Mouse (Mus musculus) thymus, adult 2 months (tissue): Measurements from ENCODE around the gene Ppt2. TPM values are rescaled to one million over a fixed set of nuclear protein-coding genes. Genes with fewer than 3 reads are reported as not detected.

Experiments used
- DNase-seq: peaks from one replicate; pipeline ENCODE4 v3.0.0; 2021
- H3K27ac ChIP-seq: fragments of 200-500 bp; 2 replicates; pipeline ENCODE4 v1.5.1; 2012; ENCODE audit warnings: low read length, control low read depth; ENCODE audit not compliant: control insufficient read depth, insufficient read depth
- H3K27me3 ChIP-seq: fragments of 200-500 bp; 2 replicates; pipeline ENCODE4 v1.6.1; 2012; ENCODE audit warnings: mild to moderate bottlenecking, low read length, moderate library complexity, mixed read lengths; ENCODE audit not compliant: control insufficient read depth, insufficient read depth
- H3K36me3 ChIP-seq: fragments of 200-500 bp; 2 replicates; pipeline ENCODE4 v1.6.1; 2012; ENCODE audit warnings: mild to moderate bottlenecking, low read length, moderate library complexity; ENCODE audit not compliant: control insufficient read depth, insufficient read depth
- H3K4me1 ChIP-seq: fragments of 200-500 bp; replicated peaks from 2 replicates; pipeline ENCODE4 v1.6.1; 2012; ENCODE audit warnings: low read length; ENCODE audit not compliant: control insufficient read depth, insufficient read depth
- H3K4me3 ChIP-seq: fragments of 200-500 bp; 2 replicates; pipeline ENCODE4 v1.5.1; 2012; ENCODE audit warnings: mild to moderate bottlenecking, low read length, control low read depth, moderate library complexity; ENCODE audit not compliant: control insufficient read depth, insufficient read depth
- CTCF ChIP-seq: fragments of 200-500 bp; IDR thresholded peaks from 2 replicates; pipeline ENCODE4 v1.5.1; 2012; ENCODE audit warnings: mild to moderate bottlenecking, control low read depth, low read length, moderate library complexity, borderline replicate concordance; ENCODE audit not compliant: control insufficient read depth, poor library complexity, insufficient read depth; ENCODE audit errors: extremely low read depth
- POLR2A ChIP-seq: fragments of 200-500 bp; IDR thresholded peaks from 2 replicates; pipeline ENCODE4 v1.6.1; 2012; ENCODE audit warnings: mild to moderate bottlenecking, low read length, control low read depth, moderate library complexity; ENCODE audit not compliant: control insufficient read depth, poor library complexity, insufficient read depth; ENCODE audit errors: extremely low read depth
- WGBS: fragments of 180-500 bp; shearing (Covaris S2); methylation state at CpG from one replicate; pipeline ENCODE4 v1.1.7; 2018; 5-methylcytosine and 5-hydroxymethylcytosine counted together
- polyA plus RNA-seq: library from polyadenylated mRNA; depleted of rRNA; stranded (reverse); fragments of >200 nt; gene quantifications from 2 replicates; pipeline ENCODE4 v1.2.3, GENCODE M21; 2012

Gene Ppt2
- polyA plus RNA-seq, 1 experiment = 120 TPM

DNA sequence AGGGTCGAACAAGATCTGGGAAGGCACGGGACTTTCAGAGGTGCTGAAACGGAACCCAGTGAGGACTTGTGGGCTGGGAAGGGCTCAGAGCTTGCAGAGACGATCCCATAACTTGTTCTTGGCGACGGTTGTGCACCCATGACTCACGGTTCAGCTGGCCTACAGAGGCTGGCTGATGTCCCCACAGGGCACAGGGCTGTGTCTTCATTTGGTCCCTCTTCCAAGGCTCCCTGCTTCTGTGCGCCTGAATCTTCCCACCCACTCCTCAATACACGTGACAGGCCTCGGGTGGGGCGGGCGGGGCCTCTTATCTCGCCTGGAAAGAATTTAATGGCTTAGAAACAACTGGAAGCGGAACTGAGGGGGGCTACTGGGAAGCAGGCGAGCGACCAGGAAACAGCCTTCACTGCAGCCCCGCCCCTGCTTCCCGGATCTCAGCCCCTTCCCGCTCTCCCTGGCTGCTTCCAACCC is 32.8 kb upstream of the Ppt2 start:
- no peak for TF ChIP-seq POLR2A
- no peak for TF ChIP-seq CTCF
- no peaks in the 10 kb centered on the region for H3K4me1 ChIP-seq
- no peaks in the 10 kb centered on the region for H3K36me3 ChIP-seq
- DNase-seq = no peak
- WGBS = 11% methylated on average over 19 of the region's 19 CpGs
- no peak overlapping the region for H3K4me3 ChIP-seq
- H3K27ac ChIP-seq = no peak overlapping the region
- H3K27me3 ChIP-seq = peaks cover 4% of the 10 kb centered on the region; the same call in 1 of the 2 replicates

DNA sequence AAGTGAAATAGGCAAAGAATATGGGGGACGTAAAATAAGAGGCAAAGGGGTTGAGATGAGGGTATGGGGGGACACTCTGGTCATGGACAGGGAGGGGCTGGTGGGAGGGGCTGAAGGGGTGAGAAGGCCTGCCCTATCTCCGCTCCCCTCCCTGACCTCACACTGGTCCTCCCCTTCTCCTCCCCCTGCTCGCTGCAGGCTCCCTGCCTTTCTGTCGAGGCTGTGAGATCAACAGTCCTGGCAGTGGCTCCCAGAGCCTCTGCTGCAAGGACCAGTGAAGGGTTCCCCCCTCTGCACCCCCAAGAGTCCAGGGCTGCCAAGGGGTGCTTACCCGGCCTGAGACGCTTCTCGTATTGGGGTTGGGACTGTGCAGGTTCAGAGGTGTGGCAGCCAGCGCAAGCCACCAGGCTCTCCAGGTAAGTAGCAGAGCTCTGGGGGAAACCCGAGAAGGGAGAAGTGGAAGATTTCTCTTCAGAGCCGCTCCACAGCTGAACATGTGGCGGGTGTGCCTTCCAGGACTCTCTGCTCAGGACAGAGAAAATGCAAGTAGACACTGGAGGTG is 32.0 kb upstream of the Ppt2 start:
- WGBS = 37% methylated on average over 11 of the region's 11 CpGs
- DNase-seq = no peak
- H3K27ac ChIP-seq = no peak overlapping the region
- TF ChIP-seq CTCF (no peak), POLR2A (no peak)
- H3K4me1 ChIP-seq = no peaks in the 10 kb centered on the region
- no peak overlapping the region for H3K4me3 ChIP-seq
- H3K27me3 ChIP-seq = peaks cover 4% of the 10 kb centered on the region; the same call in 1 of the 2 replicates
- no peaks in the 10 kb centered on the region for H3K36me3 ChIP-seq

DNA sequence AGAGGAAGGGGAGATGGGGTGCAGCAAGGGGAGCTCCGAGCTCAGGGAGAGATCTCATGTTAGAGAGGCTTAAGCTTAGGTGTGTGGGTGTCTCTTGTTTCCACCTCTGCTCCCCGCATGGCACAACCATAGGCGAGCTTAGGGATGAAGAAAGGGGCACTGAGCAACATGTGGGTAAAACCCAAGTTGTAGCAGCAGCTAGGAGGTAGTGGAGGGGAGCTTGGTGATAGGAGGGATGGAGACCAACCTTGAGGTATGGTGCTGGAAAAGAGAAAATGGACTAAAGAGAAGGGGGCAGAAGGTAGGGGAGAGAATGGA is 31.5 kb upstream of the Ppt2 start:
- TF ChIP-seq POLR2A (no peak), CTCF (no peak)
- 63% methylated on average over 3 of the region's 3 CpGs for WGBS
- Histone ChIP-seq H3K27me3 (peaks cover 4% of the 10 kb centered on the region; the same call in 1 of the 2 replicates), H3K27ac (no peak overlapping the region), H3K4me1 (no peaks in the 10 kb centered on the region), H3K36me3 (no peaks in the 10 kb centered on the region), H3K4me3 (no peak overlapping the region)
- no peak for DNase-seq

DNA sequence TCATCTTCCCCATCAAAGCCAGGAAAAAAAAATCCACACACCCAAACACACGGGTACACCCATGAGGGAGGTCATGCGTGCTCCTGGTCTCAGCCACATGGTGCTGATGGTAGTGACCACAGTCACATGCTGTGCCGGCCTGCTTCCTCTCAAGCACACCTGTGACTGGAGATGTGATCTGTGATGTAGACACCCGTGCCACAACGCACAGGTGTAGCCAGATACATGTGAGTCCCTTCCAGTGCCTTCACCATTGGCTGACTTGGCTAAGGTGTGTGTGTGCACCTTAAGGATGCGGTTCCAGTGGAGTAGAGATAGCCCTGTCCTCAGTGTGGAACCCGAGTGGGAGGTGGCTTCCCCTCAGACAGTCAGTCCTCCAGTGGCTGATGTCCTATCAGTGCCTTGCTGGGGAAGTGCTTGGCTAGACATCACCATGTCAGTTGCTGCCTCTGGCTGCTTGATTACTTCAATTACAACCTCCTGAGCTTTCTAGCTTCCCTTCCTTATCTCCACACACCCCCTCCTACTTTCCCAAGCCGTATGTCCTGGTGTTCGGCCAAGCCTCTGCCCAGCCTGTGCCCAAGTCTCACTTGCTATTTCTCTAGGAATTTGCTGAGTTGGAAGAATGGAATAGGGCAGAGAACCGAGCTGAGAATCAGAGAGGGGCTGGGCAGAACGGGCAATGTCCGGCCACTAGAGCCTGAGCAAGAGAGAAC is 31.0 kb upstream of the Ppt2 start:
- no peak for DNase-seq
- peaks cover 4% of the 10 kb centered on the region; the same call in 1 of the 2 replicates for H3K27me3 ChIP-seq
- no peak overlapping the region for H3K4me3 ChIP-seq
- H3K4me1 ChIP-seq = no peaks in the 10 kb centered on the region
- TF ChIP-seq POLR2A = no peak
- TF ChIP-seq CTCF = no peak
- no peak overlapping the region for H3K27ac ChIP-seq
- 45% methylated on average over 12 of the region's 12 CpGs for WGBS
- H3K36me3 ChIP-seq = no peaks in the 10 kb centered on the region

DNA sequence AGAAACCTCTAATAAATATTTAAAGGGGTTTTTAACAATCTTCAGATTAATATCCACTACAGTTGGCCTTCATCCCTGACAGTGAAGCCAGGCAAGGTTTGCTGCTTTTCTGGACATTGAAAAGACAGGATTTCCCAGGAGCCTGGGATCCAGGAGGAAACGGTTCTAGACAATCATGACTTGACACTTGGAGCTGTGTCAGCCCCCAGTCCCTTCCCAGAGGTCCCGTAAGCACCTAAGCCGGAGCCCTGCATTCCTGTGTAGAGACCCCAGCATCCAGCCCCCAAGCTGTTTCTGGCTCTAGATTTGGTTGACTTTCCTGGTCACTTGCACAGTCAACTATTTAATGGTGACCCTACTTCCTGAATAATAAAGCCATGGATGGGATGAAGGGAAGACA is 30.3 kb upstream of the Ppt2 start:
- Histone ChIP-seq H3K27ac (no peak overlapping the region), H3K4me1 (no peaks in the 10 kb centered on the region), H3K27me3 (peaks cover 4% of the 10 kb centered on the region; the same call in 1 of the 2 replicates), H3K4me3 (no peak overlapping the region), H3K36me3 (no peaks in the 10 kb centered on the region)
- TF ChIP-seq CTCF (no peak), POLR2A (no peak)
- DNase-seq = no peak
- 86% methylated on average over 3 of the region's 3 CpGs for WGBS

DNA sequence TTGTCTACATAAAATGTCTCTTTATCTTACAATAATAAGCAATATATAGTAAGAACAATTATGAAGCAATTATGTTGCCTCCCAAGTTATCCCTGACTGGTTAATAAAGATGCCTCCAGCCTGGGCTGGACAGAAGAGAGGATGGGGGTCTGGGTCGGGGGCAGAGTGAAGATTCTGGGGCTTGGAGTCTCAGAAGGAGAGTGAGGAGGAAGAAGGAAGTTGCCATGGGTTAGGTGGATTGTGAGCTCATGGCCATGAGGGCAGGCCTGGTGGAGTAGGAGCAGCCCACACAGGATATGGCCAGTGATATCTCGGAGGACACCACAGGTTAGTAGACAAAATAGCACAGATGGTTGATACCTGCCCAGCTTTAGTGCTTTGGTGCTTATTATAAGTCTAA is 29.8 kb upstream of the Ppt2 start:
- H3K27ac ChIP-seq = no peak overlapping the region
- no peaks in the 10 kb centered on the region for H3K36me3 ChIP-seq
- no peak overlapping the region for H3K4me3 ChIP-seq
- TF ChIP-seq CTCF = no peak
- TF ChIP-seq POLR2A = no peak
- H3K27me3 ChIP-seq = peaks cover 4% of the 10 kb centered on the region; the same call in 1 of the 2 replicates
- WGBS = 43% methylated on average over 2 of the region's 2 CpGs
- DNase-seq = no peak
- H3K4me1 ChIP-seq = no peaks in the 10 kb centered on the region

DNA sequence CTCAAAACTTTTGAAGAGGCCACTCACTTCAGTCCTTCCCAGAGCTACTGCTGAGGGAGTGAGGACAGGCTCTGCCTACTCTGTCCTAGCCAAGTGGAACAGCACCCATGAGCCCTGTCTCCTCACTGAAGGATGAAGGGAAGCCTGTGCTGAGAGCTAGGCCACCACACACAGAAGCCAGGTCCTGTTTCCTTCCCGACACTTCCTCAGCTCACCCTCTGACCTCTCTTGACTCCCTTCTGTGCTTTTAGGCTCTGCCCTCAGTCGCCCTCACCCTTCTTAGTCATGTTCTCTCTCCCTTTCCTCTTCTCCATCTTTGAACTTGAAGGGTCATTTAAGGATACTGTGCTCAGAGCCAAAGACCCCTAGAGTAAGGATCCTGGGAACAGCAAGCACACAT is 29.0 kb upstream of the Ppt2 start:
- peaks cover 4% of the 10 kb centered on the region; the same call in 1 of the 2 replicates for H3K27me3 ChIP-seq
- H3K36me3 ChIP-seq = no peaks in the 10 kb centered on the region
- no peak overlapping the region for H3K27ac ChIP-seq
- H3K4me1 ChIP-seq = no peaks in the 10 kb centered on the region
- H3K4me3 ChIP-seq = no peak overlapping the region
- DNase-seq = no peak
- 18% methylated on average over 2 of the region's 2 CpGs for WGBS
- TF ChIP-seq CTCF = no peak
- no peak for TF ChIP-seq POLR2A
